Mouse (Mus musculus): Measurements from ENCODE around the gene Polr2e. TPM values are rescaled to one million over a fixed set of nuclear protein-coding genes. Genes with fewer than 3 reads are reported as not detected.

Gene Polr2e
- polyA plus RNA-seq, 1 experiment from 2014 or later: 261 TPM

GRCm38 (mm10) chr10:80001945-80002344 is 37.6 kb downstream of the Polr2e start:
- Histone ChIP-seq H3K27ac (no peak overlapping the region), H3K4me1 (replicated peaks) (peaks cover 35% of the 10 kb centered on the region), H3K9me3 (no peaks in the 10 kb centered on the region), H3K27me3 (ENCODE audit: insufficient read depth, poor library complexity, severe bottlenecking) (peaks cover 79% of the 10 kb centered on the region), H3K36me3 (no peaks in the 10 kb centered on the region), H3K4me3 (0 out of 2 replicates have a peak overlapping the region, but pooled peaks have one; percentile 9)
- WGBS: 75% methylated on average over 9 of the region's 9 CpGs
- DNase-seq (ENCODE audit: low spot score): no peak

- H3K4me3 ChIP-seq: peak overlapping the region; percentile 64
- peaks cover 54% of the 10 kb centered on the region for H3K27me3 ChIP-seq (ENCODE audit: insufficient read depth, poor library complexity, severe bottlenecking)
- peaks cover 20% of the 10 kb centered on the region for H3K36me3 ChIP-seq
- H3K9me3 ChIP-seq: no peaks in the 10 kb centered on the region
- WGBS: 5% methylated on average over 15 of the region's 15 CpGs
- peak overlapping the region; percentile 81 for H3K27ac ChIP-seq
- peaks cover 34% of the 10 kb centered on the region for H3K4me1 ChIP-seq (replicated peaks)
- no peak for DNase-seq (ENCODE audit: low spot score)
Observed at GRCm38 (mm10) chr10:79997819-79998218, 41.8 kb downstream of the Polr2e start.

GRCm38 (mm10) chr10:79997034-79997760 is 42.4 kb downstream of the Polr2e start:
- Histone ChIP-seq H3K36me3 (peaks cover 26% of the 10 kb centered on the region), H3K27me3 (ENCODE audit: insufficient read depth, poor library complexity, severe bottlenecking) (peaks cover 47% of the 10 kb centered on the region), H3K4me1 (replicated peaks) (peaks cover 28% of the 10 kb centered on the region), H3K27ac (peak overlapping the region; percentile 81), H3K9me3 (0 out of 2 replicates have a peak, but pooled peaks cover 2% of the 10 kb centered on the region), H3K4me3 (peak overlapping the region; percentile 64)
- under 1% methylated on average over 35 of the region's 35 CpGs for WGBS
- DNase-seq (ENCODE audit: low spot score): peak; percentile 92

- H3K36me3 ChIP-seq: peaks cover 34% of the 10 kb centered on the region
- under 1% methylated on average over 34 of the region's 34 CpGs for WGBS
- H3K4me1 ChIP-seq (replicated peaks): peaks cover 26% of the 10 kb centered on the region
- DNase-seq (ENCODE audit: low spot score): peak; percentile 97
- peak within 1 kb of the TSS; percentile 64 for H3K4me3 ChIP-seq
- peak within 1 kb of the TSS; percentile 81 for H3K27ac ChIP-seq
- H3K9me3 ChIP-seq: peaks cover 9% of the 10 kb centered on the region; the same call in 1 of the 2 replicates
- peaks cover 40% of the 10 kb centered on the region for H3K27me3 ChIP-seq (ENCODE audit: insufficient read depth, poor library complexity, severe bottlenecking)
Observed at GRCm38 (mm10) chr10:79996272-79997033, 43.1 kb downstream of the Polr2e start, which contains the start of gene Abca7. Gene Abca7, plus strand, starts transcription at chr10:79996494.

- DNase-seq (ENCODE audit: low spot score): no peak
- peak overlapping the region; percentile 81; the same call in 1 of the 2 replicates for H3K27ac ChIP-seq
- peaks cover 38% of the 10 kb centered on the region for H3K36me3 ChIP-seq
- 90% methylated on average over 1 of the region's 1 CpGs for WGBS
- H3K27me3 ChIP-seq (ENCODE audit: insufficient read depth, poor library complexity, severe bottlenecking): peaks cover 40% of the 10 kb centered on the region
- peak overlapping the region; percentile 64; the same call in 1 of the 2 replicates for H3K4me3 ChIP-seq
- H3K9me3 ChIP-seq: peaks cover 16% of the 10 kb centered on the region; the same call in 1 of the 2 replicates
- peaks cover 26% of the 10 kb centered on the region for H3K4me1 ChIP-seq (replicated peaks)
Observed at GRCm38 (mm10) chr10:79995636-79996035, 44.0 kb downstream of the Polr2e start.

GRCm38 (mm10) chr10:79994397-79995115 is 45.0 kb downstream of the Polr2e start:
- H3K4me3 ChIP-seq: no peak overlapping the region
- WGBS: 93% methylated on average over 16 of the region's 16 CpGs

GRCm38 (mm10) chr10:79991548-79991947 is 48.0 kb downstream of the Polr2e start:
- no peak for DNase-seq (ENCODE audit: low spot score)
- peaks cover 44% of the 10 kb centered on the region for H3K4me1 ChIP-seq (replicated peaks)
- WGBS: 84% methylated on average over 6 of the region's 6 CpGs
- H3K27ac ChIP-seq: no peak overlapping the region
- peaks cover 38% of the 10 kb centered on the region for H3K36me3 ChIP-seq
- H3K9me3 ChIP-seq: peaks cover 16% of the 10 kb centered on the region; the same call in 1 of the 2 replicates
- peak overlapping the region; percentile 2; the same call in 1 of the 2 replicates for H3K4me3 ChIP-seq
- peaks cover 49% of the 10 kb centered on the region for H3K27me3 ChIP-seq (ENCODE audit: insufficient read depth, poor library complexity, severe bottlenecking)

More at GRCm38 (mm10) chr10:79994397-79995115, 45.0 kb downstream of the Polr2e start:
- Histone ChIP-seq H3K27me3 (ENCODE audit: insufficient read depth, poor library complexity, severe bottlenecking) (peaks cover 40% of the 10 kb centered on the region), H3K4me1 (replicated peaks) (peaks cover 33% of the 10 kb centered on the region), H3K36me3 (peaks cover 38% of the 10 kb centered on the region), H3K27ac (no peak overlapping the region), H3K9me3 (peaks cover 16% of the 10 kb centered on the region; the same call in 1 of the 2 replicates)
- no peak for DNase-seq (ENCODE audit: low spot score)

GRCm38 (mm10) chr10:79991099-79991498 is 48.5 kb downstream of the Polr2e start:
- H3K4me3 ChIP-seq: peak overlapping the region; percentile 2; the same call in 1 of the 2 replicates
- H3K9me3 ChIP-seq: peaks cover 16% of the 10 kb centered on the region; the same call in 1 of the 2 replicates
- H3K27ac ChIP-seq: no peak overlapping the region
- WGBS: 56% methylated on average over 12 of the region's 12 CpGs
- DNase-seq (ENCODE audit: low spot score): no peak
- peaks cover 38% of the 10 kb centered on the region for H3K36me3 ChIP-seq
- H3K27me3 ChIP-seq (ENCODE audit: insufficient read depth, poor library complexity, severe bottlenecking): peaks cover 53% of the 10 kb centered on the region
- H3K4me1 ChIP-seq (replicated peaks): peaks cover 44% of the 10 kb centered on the region

GRCm38 (mm10) chr10:79989870-79990269 is 49.7 kb downstream of the Polr2e start:
- peaks cover 36% of the 10 kb centered on the region for H3K36me3 ChIP-seq
- peak overlapping the region; percentile 63 for H3K27ac ChIP-seq
- H3K4me3 ChIP-seq: peak overlapping the region; percentile 61
- peak; percentile 42 for DNase-seq (ENCODE audit: low spot score)
- peaks cover 54% of the 10 kb centered on the region for H3K27me3 ChIP-seq (ENCODE audit: insufficient read depth, poor library complexity, severe bottlenecking)
- H3K4me1 ChIP-seq (replicated peaks): peaks cover 48% of the 10 kb centered on the region
- WGBS: 12% methylated on average over 15 of the region's 15 CpGs
- H3K9me3 ChIP-seq: peaks cover 16% of the 10 kb centered on the region; the same call in 1 of the 2 replicates

- DNase-seq (ENCODE audit: low spot score): no peak
Observed at GRCm38 (mm10) chr10:79989272-79989786, 50.3 kb downstream of the Polr2e start.

GRCm38 (mm10) chr10:79988506-79989271 is 50.9 kb downstream of the Polr2e start, which contains the start of gene Cnn2:
Gene Cnn2, plus strand, starts transcription at chr10:79988584.
- WGBS: under 1% methylated on average over 59 of the region's 59 CpGs
- peak within 1 kb of the TSS; percentile 61 for H3K4me3 ChIP-seq
- H3K36me3 ChIP-seq: peaks cover 26% of the 10 kb centered on the region
- H3K4me1 ChIP-seq (replicated peaks): peaks cover 50% of the 10 kb centered on the region
- H3K27me3 ChIP-seq (ENCODE audit: insufficient read depth, poor library complexity, severe bottlenecking): peaks cover 54% of the 10 kb centered on the region
- H3K27ac ChIP-seq: peak within 1 kb of the TSS; percentile 87
- H3K9me3 ChIP-seq: peaks cover 16% of the 10 kb centered on the region; the same call in 1 of the 2 replicates
- DNase-seq (ENCODE audit: low spot score): peak; percentile 70

More at GRCm38 (mm10) chr10:79989272-79989786, 50.3 kb downstream of the Polr2e start:
- WGBS: 26% methylated on average over 8 of the region's 8 CpGs
- Histone ChIP-seq H3K27me3 (ENCODE audit: insufficient read depth, poor library complexity, severe bottlenecking) (peaks cover 54% of the 10 kb centered on the region), H3K9me3 (peaks cover 16% of the 10 kb centered on the region; the same call in 1 of the 2 replicates), H3K4me3 (peak overlapping the region; percentile 61), H3K27ac (peak overlapping the region; percentile 87), H3K36me3 (peaks cover 30% of the 10 kb centered on the region), H3K4me1 (replicated peaks) (peaks cover 48% of the 10 kb centered on the region)
